Mouse (Mus musculus) cerebellum, postnatal 10 days (tissue): ENCODE measurements at regions not wholly inside any gene's neighbourhood (a gene's known extent, or its start where the extent isn't known, plus 50 kb on each side); places are given as distances from the start of the nearest gene placed in this dataset.
"Not testable (repeated sequence)": the region's sequence is repeated elsewhere in the genome, so short reads cannot be mapped to it uniquely, and the experiment has no call there.

ENCODE experiments used
- DNase-seq, 2 experiments: peaks; one replicate each; pipeline ENCODE4 v3.0.0; 2021; ENCODE audit warnings: mixed read lengths in 2 of 2

- no peak for DNase-seq
Observed at GRCm38 (mm10) chr5:40901742-40902141, 806.2 kb downstream of the Rab28 start.

GRCm38 (mm10) chr5:40882886-40883285 is 825.1 kb downstream of the Rab28 start:
- DNase-seq = no peak

GRCm38 (mm10) chr5:40877756-40878155 is 830.2 kb downstream of the Rab28 start:
- DNase-seq = no peak

GRCm38 (mm10) chr5:40862349-40862748 is 845.6 kb downstream of the Rab28 start:
- DNase-seq = not testable (repeated sequence)
